Mouse (Mus musculus) kidney, postnatal 0 days (tissue): Measurements from ENCODE around the gene Gm20388. TPM values are rescaled to one million over a fixed set of nuclear protein-coding genes. Genes with fewer than 3 reads are reported as not detected.

ENCODE experiments used
- ATAC-seq: fragments of 200-750 bp; cut with Nextera tagmentation; replicated peaks from 2 replicates; pipeline ENCODE4 v1.8.0; 2017; ENCODE audit warnings: low read depth, moderate number of reproducible peaks, moderate TSS enrichment, moderate library complexity; ENCODE audit not compliant: low FRiP score
- DNase-seq: peaks from one replicate; pipeline ENCODE4 v3.0.0-alpha.2; 2016; ENCODE audit warnings: low spot score
- H3K27ac ChIP-seq: fragments of 300-500 bp; sonication (generic); 2 replicates; pipeline ENCODE4 v1.5.1; 2014; ENCODE audit warnings: mild to moderate bottlenecking
- H3K27me3 ChIP-seq: fragments of 300-500 bp; sonication (generic); 2 replicates; pipeline ENCODE4 v1.6.1; 2014; ENCODE audit warnings: low read length, mixed read lengths; ENCODE audit not compliant: insufficient read depth
- H3K36me3 ChIP-seq: fragments of 300-500 bp; sonication (generic); 2 replicates; pipeline ENCODE4 v1.6.1; 2014; ENCODE audit warnings: low read length, mixed read lengths; ENCODE audit not compliant: insufficient read depth
- H3K4me1 ChIP-seq: fragments of 300-500 bp; sonication (generic); replicated peaks from 2 replicates; pipeline ENCODE4 v1.6.1; 2014; ENCODE audit warnings: antibody characterized with exemption, low read length, mixed read lengths; ENCODE audit not compliant: insufficient read depth
- H3K4me2 ChIP-seq: fragments of 300-500 bp; sonication (generic); 2 replicates; pipeline ENCODE4 v1.6.1; 2014; ENCODE audit warnings: mild to moderate bottlenecking, low read length, moderate library complexity, mixed read lengths
- H3K4me3 ChIP-seq: fragments of 300-500 bp; sonication (generic); replicated peaks from 2 replicates; pipeline ENCODE4 v1.5.1; 2014; ENCODE audit warnings: low read depth, low read length
- H3K9ac ChIP-seq: fragments of 300-500 bp; sonication (generic); 2 replicates; pipeline ENCODE4 v1.6.1; 2014; ENCODE audit warnings: low read depth, low read length
- H3K9me3 ChIP-seq: fragments of 300-500 bp; sonication (generic); replicated peaks from 2 replicates; pipeline ENCODE4 v1.6.1; 2016; ENCODE audit warnings: low read length, inconsistent platforms, mixed read lengths
- CTCF ChIP-seq: IDR thresholded peaks from 2 replicates; pipeline ENCODE4 v1.5.1; 2016; ENCODE audit warnings: antibody characterized with exemption, low read depth, mild to moderate bottlenecking, moderate library complexity
- WGBS: fragments of 180-500 bp; shearing (Covaris S2); extraction: QIAGEN DNeasy Blood & Tissue Kit; methylation state at CpG from one replicate; pipeline ENCODE4 v1.1.7; 2014; 5-methylcytosine and 5-hydroxymethylcytosine counted together
- polyA plus RNA-seq: library from polyadenylated mRNA; unstranded; fragments of >200 nt; fragmentation: Nextera tagmentation; extraction: Ambion mirVana; gene quantifications from 2 replicates; pipeline ENCODE4 v1.2.1, GENCODE M21; 2015

Gm20388 gene
- polyA plus RNA-seq, 1 experiment from 2014 or later = not detected

DNA sequence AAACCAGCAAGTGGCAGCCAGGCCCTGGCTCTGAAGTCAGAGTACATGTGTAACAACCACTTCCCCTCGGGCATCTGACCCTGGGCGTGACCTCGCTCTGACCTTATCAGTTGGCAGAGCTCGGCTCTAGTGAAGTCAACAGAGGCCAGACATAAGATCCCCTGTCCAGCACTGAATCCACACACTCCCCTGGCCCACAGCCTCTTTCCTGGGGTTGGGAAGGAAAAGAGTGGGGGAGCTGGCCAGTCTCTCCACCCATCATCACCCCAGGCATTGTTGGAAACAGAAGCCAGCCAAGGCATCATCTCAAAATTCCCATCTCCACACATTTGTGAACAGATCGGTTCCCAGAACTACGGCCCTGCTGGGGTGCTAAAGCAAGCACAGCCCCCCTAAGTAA lies 1507.4 kb downstream of the Gm20388 start:
- H3K36me3 ChIP-seq = no peaks in the 10 kb centered on the region
- ATAC-seq (peak; percentile 43; the same call in 1 of the 2 replicates), DNase-seq (peak; percentile 87)
- TF ChIP-seq CTCF = no peak
- no peak overlapping the region for H3K27ac ChIP-seq
- H3K4me1 ChIP-seq = peaks cover 10% of the 10 kb centered on the region; the same call in 1 of the 2 replicates
- WGBS = 25% methylated on average over 6 of the region's 6 CpGs
- H3K4me3 ChIP-seq = no peak overlapping the region
- H3K4me2 ChIP-seq = no peak overlapping the region
- no peak overlapping the region for H3K9ac ChIP-seq
- no peaks in the 10 kb centered on the region for H3K9me3 ChIP-seq
- H3K27me3 ChIP-seq = no peaks in the 10 kb centered on the region

DNA sequence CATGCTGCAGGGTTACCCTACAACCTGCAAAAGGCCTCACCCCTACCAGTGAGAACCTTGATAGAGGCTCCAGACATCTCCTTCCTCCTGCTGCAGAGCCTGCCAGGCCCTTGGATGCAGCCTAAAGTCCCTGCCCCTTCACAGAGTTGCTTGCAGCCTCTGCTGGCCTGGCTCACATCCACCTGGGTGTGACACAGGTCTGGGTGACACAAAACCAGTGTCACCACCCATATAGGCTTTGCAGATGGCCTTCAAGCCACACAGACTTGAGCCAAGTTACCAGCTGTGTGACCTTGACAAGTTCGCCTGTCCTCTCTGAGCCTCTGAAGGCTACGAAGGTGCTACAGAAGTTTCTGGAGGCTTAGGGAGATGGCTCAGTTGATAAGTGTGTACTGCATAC lies 1508.9 kb downstream of the Gm20388 start:
- H3K27me3 ChIP-seq = no peaks in the 10 kb centered on the region
- TF ChIP-seq CTCF = no peak
- WGBS = 81% methylated on average over 2 of the region's 2 CpGs

GRCm38 (mm10) chr8:121421009-121421408 lies 1510.4 kb downstream of the Gm20388 start:
- ATAC-seq (no peak), DNase-seq (no peak)
- no peaks in the 10 kb centered on the region for H3K27me3 ChIP-seq
- H3K36me3 ChIP-seq = no peaks in the 10 kb centered on the region
- H3K9ac ChIP-seq = no peak overlapping the region
- WGBS = 71% methylated on average over 5 of the region's 5 CpGs
- H3K4me2 ChIP-seq = no peak overlapping the region
- no peak for TF ChIP-seq CTCF
- peaks cover 14% of the 10 kb centered on the region; the same call in 1 of the 2 replicates for H3K4me1 ChIP-seq
- no peak overlapping the region for H3K27ac ChIP-seq
- H3K4me3 ChIP-seq = no peak overlapping the region
- no peaks in the 10 kb centered on the region for H3K9me3 ChIP-seq

More for the DNA sequence above, 1508.9 kb downstream of the Gm20388 start:
- Histone ChIP-seq H3K9ac (no peak overlapping the region), H3K4me1 (peaks cover 14% of the 10 kb centered on the region; the same call in 1 of the 2 replicates), H3K27ac (no peak overlapping the region), H3K9me3 (no peaks in the 10 kb centered on the region), H3K4me3 (no peak overlapping the region), H3K4me2 (no peak overlapping the region), H3K36me3 (no peaks in the 10 kb centered on the region)
- DNase-seq = no peak
- no peak for ATAC-seq

DNA sequence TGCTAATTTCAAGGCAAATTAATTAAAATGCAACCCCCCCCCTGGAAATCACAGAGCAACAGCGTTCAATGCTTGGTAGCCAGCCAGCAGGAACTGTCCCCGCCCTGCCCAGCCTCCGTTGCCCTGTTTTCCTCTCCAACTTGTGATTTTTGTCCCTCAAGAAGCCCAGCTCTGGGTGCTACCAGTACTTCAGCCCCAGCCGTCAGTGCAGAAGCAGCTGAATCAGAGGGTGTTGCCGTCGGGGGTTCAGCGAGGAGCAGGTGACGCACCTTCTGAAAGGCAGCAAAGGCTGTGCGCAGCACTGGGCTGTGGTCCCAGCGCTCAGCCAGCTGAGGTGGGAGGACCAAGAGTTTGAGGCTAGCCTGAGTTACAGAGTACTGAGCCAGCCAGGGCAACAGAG lies 1513.4 kb downstream of the Gm20388 start:
- H3K4me2 ChIP-seq = no peak overlapping the region
- no peak overlapping the region for H3K9ac ChIP-seq
- DNase-seq = no peak
- 89% methylated on average over 10 of the region's 10 CpGs for WGBS
- no peak overlapping the region for H3K4me3 ChIP-seq
- no peak overlapping the region for H3K27ac ChIP-seq
- H3K9me3 ChIP-seq = no peaks in the 10 kb centered on the region
- no peak for TF ChIP-seq CTCF
- no peaks in the 10 kb centered on the region for H3K36me3 ChIP-seq
- H3K27me3 ChIP-seq = no peaks in the 10 kb centered on the region
- ATAC-seq = no peak
- H3K4me1 ChIP-seq = 0 out of 2 replicates have a peak, but pooled peaks cover 5% of the 10 kb centered on the region

DNA sequence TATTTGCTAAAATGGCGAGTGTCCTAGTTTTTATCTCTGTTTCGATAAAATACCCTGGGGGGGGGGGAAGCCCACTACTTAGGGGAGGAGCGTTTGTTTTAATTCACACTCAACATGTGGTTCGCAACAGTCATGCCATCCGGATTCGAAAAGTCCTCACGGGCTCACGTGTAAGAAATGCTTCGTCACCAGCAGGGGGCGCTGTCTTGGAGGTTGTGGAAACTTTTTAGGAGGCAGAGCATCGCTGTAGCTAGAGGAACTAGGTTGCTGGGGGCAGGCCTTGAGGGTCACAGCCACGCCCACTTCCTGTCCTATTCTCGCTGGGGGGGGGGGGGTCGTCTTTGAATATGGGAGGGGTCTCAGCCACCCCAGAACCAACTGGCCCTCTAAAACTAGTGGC lies 1514.0 kb downstream of the Gm20388 start:
- 88% methylated on average over 14 of the region's 14 CpGs for WGBS
- peak; percentile 62 for TF ChIP-seq CTCF

DNA sequence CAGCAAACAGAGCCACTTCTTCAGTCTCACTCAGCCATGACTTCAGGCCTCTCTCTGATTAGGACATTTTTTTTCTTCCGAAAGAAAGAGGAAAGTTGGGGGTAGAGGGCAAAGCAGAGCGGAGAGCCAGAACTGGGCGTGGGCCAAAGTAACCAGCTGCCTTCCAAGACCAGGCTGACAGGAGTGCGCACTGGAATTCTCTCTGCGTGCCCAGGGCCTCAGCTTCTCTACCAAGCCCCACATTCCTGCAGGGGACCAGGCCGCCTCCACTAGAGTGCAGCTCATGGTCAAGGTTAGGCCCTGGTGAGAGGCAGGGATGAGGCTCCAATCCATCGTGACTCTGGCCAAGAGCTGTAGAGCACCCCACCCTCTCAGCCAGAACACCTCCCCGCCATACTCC lies 1520.9 kb downstream of the Gm20388 start:
- H3K27me3 ChIP-seq = no peaks in the 10 kb centered on the region

More for the DNA sequence above, 1514.0 kb downstream of the Gm20388 start:
- ATAC-seq (no peak), DNase-seq (no peak)
- no peaks in the 10 kb centered on the region for H3K27me3 ChIP-seq
- no peak overlapping the region for H3K9ac ChIP-seq
- no peak overlapping the region for H3K27ac ChIP-seq
- 0 out of 2 replicates have a peak, but pooled peaks cover 5% of the 10 kb centered on the region for H3K4me1 ChIP-seq
- H3K4me2 ChIP-seq = no peak overlapping the region
- H3K9me3 ChIP-seq = no peaks in the 10 kb centered on the region
- no peak overlapping the region for H3K4me3 ChIP-seq
- no peaks in the 10 kb centered on the region for H3K36me3 ChIP-seq

DNA sequence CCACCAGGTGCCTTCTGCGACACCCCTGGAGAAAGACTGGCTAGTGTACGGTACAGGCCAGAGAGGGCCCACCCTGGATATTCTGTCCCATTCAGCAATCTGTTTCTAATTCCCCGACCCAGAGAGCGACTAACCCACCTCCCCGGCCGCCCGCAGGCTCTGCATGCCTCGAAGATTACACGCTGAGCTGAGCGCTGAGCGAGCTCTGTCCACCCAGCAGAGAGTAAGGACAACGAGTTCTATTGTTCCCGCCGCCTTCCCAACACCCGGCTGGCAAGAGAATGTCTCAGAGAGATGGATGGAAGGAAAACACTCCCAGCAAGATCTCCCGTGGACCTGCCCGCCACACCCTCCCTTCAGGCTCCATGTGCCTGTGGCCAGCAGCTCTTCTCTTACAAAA lies 1522.8 kb downstream of the Gm20388 start:
- H3K36me3 ChIP-seq = no peaks in the 10 kb centered on the region
- H3K9ac ChIP-seq = no peak overlapping the region
- peaks cover 12% of the 10 kb centered on the region; the same call in 1 of the 2 replicates for H3K4me1 ChIP-seq
- DNase-seq (no peak), ATAC-seq (no peak)
- no peaks in the 10 kb centered on the region for H3K27me3 ChIP-seq
- no peak overlapping the region for H3K4me2 ChIP-seq
- no peaks in the 10 kb centered on the region for H3K9me3 ChIP-seq
- no peak for TF ChIP-seq CTCF
- no peak overlapping the region for H3K4me3 ChIP-seq
- no peak overlapping the region for H3K27ac ChIP-seq
- WGBS = 25% methylated on average over 17 of the region's 17 CpGs

More for the DNA sequence above, 1520.9 kb downstream of the Gm20388 start:
- no peaks in the 10 kb centered on the region for H3K9me3 ChIP-seq
- no peak for TF ChIP-seq CTCF
- DNase-seq (peak; percentile 45), ATAC-seq (no peak)
- H3K9ac ChIP-seq = no peak overlapping the region
- H3K4me3 ChIP-seq = no peak overlapping the region
- 41% methylated on average over 8 of the region's 8 CpGs for WGBS
- H3K4me2 ChIP-seq = no peak overlapping the region
- 0 out of 2 replicates have a peak overlapping the region, but pooled peaks have one; percentile 10 for H3K27ac ChIP-seq
- no peaks in the 10 kb centered on the region for H3K36me3 ChIP-seq
- peaks cover 12% of the 10 kb centered on the region; the same call in 1 of the 2 replicates for H3K4me1 ChIP-seq
